Mouse (Mus musculus): ENCODE measurements around the gene Cdh22.

Cdh22 gene

GRCm38 (mm10) chr2:165205486-165205885 is 29.2 kb downstream of the Cdh22 start:
- DNase-seq, result no peak

- no peak for DNase-seq
Measured at GRCm38 (mm10) chr2:165204931-165205330, 29.7 kb downstream of the Cdh22 start.

- peak; percentile 62 to 68 for DNase-seq
Measured at GRCm38 (mm10) chr2:165201761-165202751, 32.6 kb downstream of the Cdh22 start.

- no peak for DNase-seq
Measured at GRCm38 (mm10) chr2:165197546-165197945, 37.1 kb downstream of the Cdh22 start.

GRCm38 (mm10) chr2:165195411-165196182 is 39.1 kb downstream of the Cdh22 start:
- DNase-seq, result no peak

GRCm38 (mm10) chr2:165191483-165191882 is 43.2 kb downstream of the Cdh22 start:
- DNase-seq, result no peak

GRCm38 (mm10) chr2:165189546-165189945 is 45.1 kb downstream of the Cdh22 start:
- no peak for DNase-seq

GRCm38 (mm10) chr2:165187648-165188380 is 46.8 kb downstream of the Cdh22 start:
- DNase-seq, result peak in 1 of 2 experiments; percentile 33

GRCm38 (mm10) chr2:165184015-165184633 is 50.5 kb downstream of the Cdh22 start:
- peak in 1 of 2 experiments; percentile 43 for DNase-seq

GRCm38 (mm10) chr2:165182085-165182976 is 52.3 kb downstream of the Cdh22 start:
- DNase-seq, result peak; percentile 38 to 45

GRCm38 (mm10) chr2:165179231-165179630 is 55.4 kb downstream of the Cdh22 start:
- DNase-seq, result no peak

GRCm38 (mm10) chr2:165176965-165177364 is 57.7 kb downstream of the Cdh22 start:
- no peak for DNase-seq

- no peak for DNase-seq
Measured at GRCm38 (mm10) chr2:165166664-165167435, 67.8 kb downstream of the Cdh22 start.

GRCm38 (mm10) chr2:165162221-165162620 is 72.4 kb downstream of the Cdh22 start:
- DNase-seq, result no peak

- no peak for DNase-seq
Measured at GRCm38 (mm10) chr2:165160466-165160865, 74.2 kb downstream of the Cdh22 start.

- no peak for DNase-seq
Measured at GRCm38 (mm10) chr2:165159055-165159688, 75.5 kb downstream of the Cdh22 start.

GRCm38 (mm10) chr2:165158317-165158716 is 76.3 kb downstream of the Cdh22 start:
- DNase-seq, result no peak

GRCm38 (mm10) chr2:165157900-165158299 is 76.8 kb downstream of the Cdh22 start:
- no peak for DNase-seq

GRCm38 (mm10) chr2:165153006-165153405 is 81.6 kb downstream of the Cdh22 start:
- DNase-seq, result peak; percentile 66 to 67

GRCm38 (mm10) chr2:165149741-165150140 is 84.9 kb downstream of the Cdh22 start:
- no peak for DNase-seq
